Mouse (Mus musculus): ENCODE data around the gene Mrpl45. TPM values are rescaled to one million over a fixed set of nuclear protein-coding genes. Genes with fewer than 3 reads are reported as not detected.

The Mrpl45 gene
- polyA plus RNA-seq, 1 experiment from 2014 or later = 51.7 TPM

- Histone ChIP-seq H3K4me1 (peaks cover 26% of the 10 kb centered on the region), H3K4me3 (no peak overlapping the region), H3K4me2 (no peak overlapping the region), H3K9ac (no peak overlapping the region), H3K27ac (replicated peaks) (no peak overlapping the region), H3K36me3 (no peaks in the 10 kb centered on the region), H3K9me3 (no peaks in the 10 kb centered on the region), H3K27me3 (replicated peaks) (peaks cover 52% of the 10 kb centered on the region)
- no peak for ATAC-seq (ENCODE audit: extremely low read depth, insufficient number of reproducible peaks, low FRiP score, low TSS enrichment)
- WGBS = 55% methylated on average over 14 of the region's 14 CpGs
These were observed 21.3 kb downstream of the Mrpl45 start for GRCm38 (mm10) chr11:97336751-97337345.

GRCm38 (mm10) chr11:97337363-97337762, 21.8 kb downstream of the Mrpl45 start:
- no peak for ATAC-seq (ENCODE audit: extremely low read depth, insufficient number of reproducible peaks, low FRiP score, low TSS enrichment)
- H3K36me3 ChIP-seq = no peaks in the 10 kb centered on the region
- no peak overlapping the region for H3K9ac ChIP-seq
- no peak overlapping the region for H3K4me2 ChIP-seq
- no peak overlapping the region for H3K27ac ChIP-seq (replicated peaks)
- 75% methylated on average over 12 of the region's 12 CpGs for WGBS
- peaks cover 52% of the 10 kb centered on the region for H3K27me3 ChIP-seq (replicated peaks)
- no peaks in the 10 kb centered on the region for H3K9me3 ChIP-seq
- no peak overlapping the region for H3K4me3 ChIP-seq
- H3K4me1 ChIP-seq = peaks cover 26% of the 10 kb centered on the region

- H3K9ac ChIP-seq = peak overlapping the region; percentile 72
- H3K27me3 ChIP-seq (replicated peaks) = peaks cover 58% of the 10 kb centered on the region
- WGBS = 31% methylated on average over 21 of the region's 21 CpGs
- H3K4me2 ChIP-seq = peak overlapping the region; percentile 63
- H3K4me3 ChIP-seq = peak overlapping the region; percentile 35
- H3K36me3 ChIP-seq = no peaks in the 10 kb centered on the region
- H3K27ac ChIP-seq (replicated peaks) = peak overlapping the region; percentile 80
- H3K4me1 ChIP-seq = peaks cover 30% of the 10 kb centered on the region
- ATAC-seq (ENCODE audit: extremely low read depth, insufficient number of reproducible peaks, low FRiP score, low TSS enrichment) = no peak
- no peaks in the 10 kb centered on the region for H3K9me3 ChIP-seq
These were observed 22.9 kb downstream of the Mrpl45 start for GRCm38 (mm10) chr11:97338302-97338976.

GRCm38 (mm10) chr11:97338977-97339315, 23.4 kb downstream of the Mrpl45 start:
- Histone ChIP-seq H3K27ac (replicated peaks) (peak overlapping the region; percentile 80), H3K9ac (peak overlapping the region; percentile 72), H3K27me3 (replicated peaks) (peaks cover 63% of the 10 kb centered on the region), H3K9me3 (no peaks in the 10 kb centered on the region), H3K4me1 (peaks cover 35% of the 10 kb centered on the region), H3K36me3 (no peaks in the 10 kb centered on the region), H3K4me3 (peak overlapping the region; percentile 35), H3K4me2 (peak overlapping the region; percentile 63)
- ATAC-seq (ENCODE audit: extremely low read depth, insufficient number of reproducible peaks, low FRiP score, low TSS enrichment) = no peak
- WGBS = 19% methylated on average over 17 of the region's 17 CpGs

GRCm38 (mm10) chr11:97343175-97343574, 27.7 kb downstream of the Mrpl45 start:
- no peak for ATAC-seq (ENCODE audit: extremely low read depth, insufficient number of reproducible peaks, low FRiP score, low TSS enrichment)
- H3K27me3 ChIP-seq (replicated peaks) = peaks cover 31% of the 10 kb centered on the region
- H3K4me2 ChIP-seq = peak overlapping the region; percentile 51
- H3K9me3 ChIP-seq = no peaks in the 10 kb centered on the region
- WGBS = 47% methylated on average over 8 of the region's 8 CpGs
- H3K27ac ChIP-seq (replicated peaks) = no peak overlapping the region
- no peak overlapping the region for H3K4me3 ChIP-seq
- peak overlapping the region; percentile 60; the same call in 1 of the 2 replicates for H3K9ac ChIP-seq
- peaks cover 36% of the 10 kb centered on the region for H3K4me1 ChIP-seq
- H3K36me3 ChIP-seq = no peaks in the 10 kb centered on the region

GRCm38 (mm10) chr11:97343619-97344018, 28.1 kb downstream of the Mrpl45 start:
- H3K4me2 ChIP-seq = peak overlapping the region; percentile 51
- H3K36me3 ChIP-seq = no peaks in the 10 kb centered on the region
- peaks cover 26% of the 10 kb centered on the region for H3K27me3 ChIP-seq (replicated peaks)
- ATAC-seq (ENCODE audit: extremely low read depth, insufficient number of reproducible peaks, low FRiP score, low TSS enrichment) = no peak
- peaks cover 31% of the 10 kb centered on the region for H3K4me1 ChIP-seq
- H3K9me3 ChIP-seq = no peaks in the 10 kb centered on the region
- WGBS = 21% methylated on average over 17 of the region's 17 CpGs
- H3K27ac ChIP-seq (replicated peaks) = no peak overlapping the region
- H3K9ac ChIP-seq = peak overlapping the region; percentile 60
- H3K4me3 ChIP-seq = peak overlapping the region; percentile 18

- ATAC-seq (ENCODE audit: extremely low read depth, insufficient number of reproducible peaks, low FRiP score, low TSS enrichment) = peak; percentile 34; the same call in 1 of the 2 replicates
- 47% methylated on average over 10 of the region's 10 CpGs for WGBS
These were observed 29.9 kb downstream of the Mrpl45 start for GRCm38 (mm10) chr11:97345446-97345845.

GRCm38 (mm10) chr11:97346383-97346782, 30.9 kb downstream of the Mrpl45 start:
- 71% methylated on average over 9 of the region's 9 CpGs for WGBS
- Histone ChIP-seq H3K27me3 (replicated peaks) (peaks cover 13% of the 10 kb centered on the region), H3K36me3 (no peaks in the 10 kb centered on the region), H3K9ac (no peak overlapping the region), H3K27ac (replicated peaks) (no peak overlapping the region), H3K4me1 (peaks cover 45% of the 10 kb centered on the region), H3K4me3 (no peak overlapping the region), H3K9me3 (no peaks in the 10 kb centered on the region), H3K4me2 (no peak overlapping the region)
- ATAC-seq (ENCODE audit: extremely low read depth, insufficient number of reproducible peaks, low FRiP score, low TSS enrichment) = no peak

More at GRCm38 (mm10) chr11:97345446-97345845, 29.9 kb downstream of the Mrpl45 start:
- Histone ChIP-seq H3K4me3 (no peak overlapping the region), H3K4me1 (peaks cover 37% of the 10 kb centered on the region), H3K27ac (replicated peaks) (no peak overlapping the region), H3K36me3 (no peaks in the 10 kb centered on the region), H3K27me3 (replicated peaks) (peaks cover 16% of the 10 kb centered on the region), H3K9me3 (no peaks in the 10 kb centered on the region), H3K4me2 (no peak overlapping the region), H3K9ac (no peak overlapping the region)

- peaks cover 48% of the 10 kb centered on the region for H3K4me1 ChIP-seq
These were observed 31.8 kb downstream of the Mrpl45 start for GRCm38 (mm10) chr11:97347291-97347690.

GRCm38 (mm10) chr11:97350035-97350434, 34.5 kb downstream of the Mrpl45 start:
- no peaks in the 10 kb centered on the region for H3K27me3 ChIP-seq (replicated peaks)
- WGBS = 0% methylated on average over 1 of the region's 2 CpGs
- no peaks in the 10 kb centered on the region for H3K36me3 ChIP-seq
- H3K4me2 ChIP-seq = no peak overlapping the region
- 0 out of 2 replicates have a peak, but pooled peaks have one; percentile 34 for ATAC-seq (ENCODE audit: extremely low read depth, insufficient number of reproducible peaks, low FRiP score, low TSS enrichment)
- H3K9me3 ChIP-seq = no peaks in the 10 kb centered on the region
- H3K27ac ChIP-seq (replicated peaks) = peak overlapping the region; percentile 83
- H3K4me1 ChIP-seq = peaks cover 37% of the 10 kb centered on the region
- H3K9ac ChIP-seq = peak overlapping the region; percentile 41
- no peak overlapping the region for H3K4me3 ChIP-seq

More at GRCm38 (mm10) chr11:97347291-97347690, 31.8 kb downstream of the Mrpl45 start:
- H3K4me2 ChIP-seq = no peak overlapping the region
- H3K27me3 ChIP-seq (replicated peaks) = peaks cover 13% of the 10 kb centered on the region
- no peaks in the 10 kb centered on the region for H3K36me3 ChIP-seq
- ATAC-seq (ENCODE audit: extremely low read depth, insufficient number of reproducible peaks, low FRiP score, low TSS enrichment) = no peak
- no peak overlapping the region for H3K9ac ChIP-seq
- no peaks in the 10 kb centered on the region for H3K9me3 ChIP-seq
- 69% methylated on average over 9 of the region's 9 CpGs for WGBS
- H3K4me3 ChIP-seq = no peak overlapping the region
- H3K27ac ChIP-seq (replicated peaks) = no peak overlapping the region

GRCm38 (mm10) chr11:97352027-97352684, 36.6 kb downstream of the Mrpl45 start, which contains the start of gene Gpr179:
Gene Gpr179, minus strand, starts transcription at chr11:97352077.
- H3K9me3 ChIP-seq = no peaks in the 10 kb centered on the region
- H3K36me3 ChIP-seq = no peaks in the 10 kb centered on the region

More at GRCm38 (mm10) chr11:97352027-97352684, 36.6 kb downstream of the Mrpl45 start, which contains the start of gene Gpr179:
- no peak within 1 kb of the TSS for H3K4me2 ChIP-seq
- 71% methylated on average over 3 of the region's 3 CpGs for WGBS
- peaks cover 22% of the 10 kb centered on the region for H3K4me1 ChIP-seq
- no peak within 1 kb of the TSS for H3K4me3 ChIP-seq
- H3K27me3 ChIP-seq (replicated peaks) = no peaks in the 10 kb centered on the region
- H3K27ac ChIP-seq (replicated peaks) = no peak within 1 kb of the TSS
- ATAC-seq (ENCODE audit: extremely low read depth, insufficient number of reproducible peaks, low FRiP score, low TSS enrichment) = no peak
- no peak within 1 kb of the TSS for H3K9ac ChIP-seq

Measured in heart, embryonic 13.5 days (tissue).